16 mouse cellular contexts compared by ENCODE assay signal in genomic region chr8:84769324-84769723, GRCm38 (mm10). TPM values are rescaled to one million over a fixed set of nuclear protein-coding genes. Genes with fewer than 3 reads are reported as not detected.
A peak's percentile ranks its signal among the peaks of the same experiment; 100 is the strongest.
DNase-seq lines count a peak whose midpoint lies in the region; ATAC-seq lines count a peak whose summit lies in the region.
"Had no signal": no experiment of that assay in that cellular context is flagged by ENCODE, and none has a peak within 500 bp of the region (broad histone marks: within the 10 kb centered on the region; RNA-seq: fewer than 3 reads in every experiment).

No protein-coding gene starts in this region.

- no peak for DNase-seq in cerebellum, postnatal 4 days (ENCODE audit: low spot score in 2 of 2)
- no peak for DNase-seq in kidney, adult 9 months
- peak; percentile 67 to 72 for DNase-seq in cerebellum, postnatal 14 days
- no peak for DNase-seq in adrenal gland, postnatal 10 days
- no peak for DNase-seq in thymus, postnatal 14 days
- DNase-seq: adrenal gland, adult 2 months; heart, postnatal 4 days had no signal

- no peak overlapping the region for H3K4me2 ChIP-seq in kidney, embryonic 16.5 days (replicated peaks; ENCODE audit: low read depth, low read length)
- peak overlapping the region; percentile 56; the same call in 1 of the 2 replicates for H3K4me2 ChIP-seq in midbrain, embryonic 16.5 days (ENCODE audit: low read length)
- H3K4me2 ChIP-seq: heart, embryonic 11.5 days had no signal

- H3K9me3 ChIP-seq in kidney, embryonic 16.5 days (ENCODE audit: low read length) = no peaks in the 10 kb centered on the region
- H3K9me3 ChIP-seq in midbrain, embryonic 16.5 days (replicated peaks; ENCODE audit: control insufficient read depth, low read length, poor library complexity, severe bottlenecking) = no peaks in the 10 kb centered on the region
- H3K9me3 ChIP-seq: embryonic facial prominence, embryonic 13.5 days; kidney, embryonic 15.5 days; limb, embryonic 12.5 days had no signal

- peak; percentile 34; the same call in 1 of the 2 replicates for ATAC-seq in cerebellum, adult (ENCODE audit: insufficient number of reproducible peaks, low FRiP score, low TSS enrichment)
- no peak for ATAC-seq in kidney, embryonic 16.5 days (ENCODE audit: low FRiP score, low TSS enrichment)
- ATAC-seq in midbrain, embryonic 16.5 days = no peak

- peaks cover 88% of the 10 kb centered on the region for H3K27me3 ChIP-seq in kidney, embryonic 16.5 days (ENCODE audit: insufficient read depth, low read length)
- H3K27me3 ChIP-seq in midbrain, embryonic 16.5 days (ENCODE audit: control insufficient read depth, insufficient read depth, low read depth, low read length) = peaks cover 29% of the 10 kb centered on the region

- WGBS in kidney, embryonic 16.5 days = 91% methylated on average over 8 of the region's 8 CpGs
- 77% methylated on average over 8 of the region's 8 CpGs for WGBS in midbrain, embryonic 16.5 days

- no peak overlapping the region for H3K4me3 ChIP-seq in kidney, embryonic 16.5 days (ENCODE audit: low read length)
- H3K4me3 ChIP-seq in midbrain, embryonic 16.5 days (ENCODE audit: low read depth, low read length) = no peak overlapping the region
- H3K4me3 ChIP-seq: embryonic facial prominence, embryonic 13.5 days; kidney, embryonic 15.5 days; limb, embryonic 12.5 days had no signal

- no peaks in the 10 kb centered on the region for H3K36me3 ChIP-seq in kidney, embryonic 16.5 days (ENCODE audit: insufficient read depth, low read length)
- no peaks in the 10 kb centered on the region for H3K36me3 ChIP-seq in midbrain, embryonic 16.5 days (ENCODE audit: control insufficient read depth, insufficient read depth, low read length)

- H3K4me1 ChIP-seq in kidney, embryonic 16.5 days (ENCODE audit: insufficient read depth, low read length) = peaks cover 47% of the 10 kb centered on the region
- H3K4me1 ChIP-seq in midbrain, embryonic 16.5 days (ENCODE audit: control insufficient read depth, insufficient read depth, low read length) = peaks cover 20% of the 10 kb centered on the region

- H3K9ac ChIP-seq in kidney, embryonic 16.5 days (replicated peaks; ENCODE audit: low read length) = 0 out of 2 replicates have a peak overlapping the region, but pooled peaks have one; percentile 8
- H3K9ac ChIP-seq in midbrain, embryonic 16.5 days (ENCODE audit: low read depth, low read length) = no peak overlapping the region
- H3K9ac ChIP-seq: kidney, embryonic 15.5 days; limb, embryonic 12.5 days had no signal

- no peak overlapping the region for H3K27ac ChIP-seq in kidney, embryonic 16.5 days (ENCODE audit: low read length)
- H3K27ac ChIP-seq in midbrain, embryonic 16.5 days (ENCODE audit: low read length) = no peak overlapping the region
- H3K27ac ChIP-seq: embryonic facial prominence, embryonic 13.5 days; kidney, embryonic 15.5 days; macrophage had no signal

RNA-seq across cellular contexts. Expression of gene Nfix, which starts 30.8 kb away (rescaled TPM):
- 14.8 and 15.9 TPM in 2 replicates for polyA plus RNA-seq in kidney, embryonic 16.5 days (2015; fragmentation: Nextera tagmentation; extraction: Ambion mirVana)
- 44.1 and 55.4 TPM in 2 replicates for polyA plus RNA-seq in midbrain, embryonic 16.5 days (2015; fragmentation: Nextera tagmentation; extraction: Ambion mirVana)
- total RNA-seq in adrenal gland, postnatal 10 days (2021) = 100 to 1,000 TPM; 145 to 200 TPM

RNA-seq across cellular contexts. Expression of gene G430095P16Rik, which starts 46.5 kb away (rescaled TPM):
- 2.3 and 2.8 TPM in 2 replicates for polyA plus RNA-seq in kidney, embryonic 16.5 days (2015; fragmentation: Nextera tagmentation; extraction: Ambion mirVana)
- 0.80 and 1.1 TPM in 2 replicates for polyA plus RNA-seq in midbrain, embryonic 16.5 days (2015; fragmentation: Nextera tagmentation; extraction: Ambion mirVana)
- under 1 TPM; 0.51 to 0.88 TPM for total RNA-seq in adrenal gland, postnatal 10 days (2021)
- total RNA-seq: layer of hippocampus, postnatal 25 days had no signal
- polyA plus RNA-seq: macrophage had no signal

RNA-seq across cellular contexts. Expression of gene Dand5, which starts 53.3 kb away (rescaled TPM):
- polyA plus RNA-seq in kidney, embryonic 16.5 days (2015; fragmentation: Nextera tagmentation; extraction: Ambion mirVana) = 6.6 and 9.0 TPM in 2 replicates
- 11.7 and 12.4 TPM in 2 replicates for polyA plus RNA-seq in midbrain, embryonic 16.5 days (2015; fragmentation: Nextera tagmentation; extraction: Ambion mirVana)
- total RNA-seq in adrenal gland, postnatal 10 days (2021) = 1 to 10 TPM; 5.0 to 6.9 TPM

Comparison
In these comparisons a context has a peak if more than half of its experiments do, and no peak if none do; other contexts are left out.
1. DNase-seq: peak in cerebellum, postnatal 14 days (2 of 2); none in cerebellum, postnatal 4 days (0 of 2), kidney, adult 9 months (single experiment), adrenal gland, postnatal 10 days (single experiment) and thymus, postnatal 14 days (single experiment).